Mouse (Mus musculus): ENCODE measurements around the gene Uba6. TPM values are rescaled to one million over a fixed set of nuclear protein-coding genes. Genes with fewer than 3 reads are reported as not detected.

Uba6 gene
- 10 to 100 TPM; 19.0 to 19.4 TPM for polyA plus RNA-seq (2017; shearing (Covaris generic))

GRCm38 (mm10) chr5:86172449-86173161, at the start of gene Uba6:
Gene Uba6, minus strand, starts transcription at chr5:86172803.

DNA sequence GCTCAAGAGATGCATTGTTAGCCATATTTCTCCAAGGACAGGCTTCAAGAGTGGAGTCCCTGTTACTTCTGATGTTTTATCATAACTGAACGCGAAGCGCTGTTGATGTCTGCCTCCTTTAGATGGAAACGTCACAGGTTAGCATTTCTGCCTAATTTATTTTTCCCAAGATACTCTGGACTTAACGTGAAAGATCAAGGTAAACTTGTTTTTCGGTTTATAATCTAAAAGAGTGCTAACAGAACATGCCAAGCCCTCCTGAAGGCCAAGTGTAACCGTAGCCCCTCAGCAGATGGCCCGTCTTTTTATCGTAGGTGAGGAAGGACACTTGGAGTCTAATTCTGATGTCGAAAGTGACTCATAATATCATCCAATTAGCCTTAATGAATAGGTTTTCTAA, 25.2 kb upstream of the Uba6 start, which contains the start of gene Gnrhr:
Gene Gnrhr, minus strand, starts transcription at position 101 of the 400 bp plus-strand sequence.

DNA sequence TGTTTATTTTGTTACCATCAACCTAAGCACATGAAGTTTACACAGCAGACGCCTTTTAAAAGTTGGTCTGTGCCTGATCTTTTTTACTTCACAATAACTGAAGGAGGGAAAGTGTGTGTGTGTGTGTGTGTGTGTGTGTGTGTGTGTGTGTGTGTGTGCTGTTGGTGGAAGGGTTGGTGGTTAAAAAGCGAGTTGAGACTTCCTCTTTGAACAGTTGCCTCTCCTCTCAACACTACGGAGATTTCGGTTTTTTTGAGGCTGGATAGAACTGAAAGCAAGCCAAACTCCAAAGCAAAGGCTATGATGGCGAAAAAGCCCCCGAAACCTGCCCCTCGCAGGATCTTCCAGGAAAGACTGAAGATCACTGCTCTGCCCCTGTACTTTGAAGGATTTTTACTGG, 101.1 kb downstream of the Uba6 start, which contains the start of gene Stap1:
Gene Stap1, plus strand, starts transcription at position 209 of the 400 bp plus-strand sequence.

GRCm38 (mm10) chr5:86065101-86065875, 107.3 kb downstream of the Uba6 start, which contains the start of gene Cenpc1:
Gene Cenpc1, minus strand, starts transcription at chr5:86065583.

Other genes with a start within 250 kb of the Uba6 start
- gene Cenpc1, start 107.2 kb downstream of the Uba6 start, polyA plus RNA-seq (2017; shearing (Covaris generic)) = 10 to 100 TPM; 16.3 to 22.9 TPM
- 10 to 100 TPM; 77.1 to 79.4 TPM for gene Stap1, start 101.1 kb downstream of the Uba6 start, polyA plus RNA-seq (2017; shearing (Covaris generic))
- gene Gnrhr, start 25.1 kb upstream of the Uba6 start, polyA plus RNA-seq (2017; shearing (Covaris generic)) = not detected
- gene Tmprss11c, start 116.5 kb upstream of the Uba6 start, polyA plus RNA-seq (2017; shearing (Covaris generic)) = not detected
- gene Tmprss11d, start 200.6 kb upstream of the Uba6 start, polyA plus RNA-seq (2017; shearing (Covaris generic)) = under 1 TPM; 0.13 to 0.38 TPM

Data from inflammation-experienced regulatory T-cells (primary cell).